Mouse (Mus musculus): ENCODE measurements around the gene Adora3. TPM values are rescaled to one million over a fixed set of nuclear protein-coding genes. Genes with fewer than 3 reads are reported as not detected.

Gene Adora3
- polyA plus RNA-seq, 1 experiment, result 0.45 TPM

DNA sequence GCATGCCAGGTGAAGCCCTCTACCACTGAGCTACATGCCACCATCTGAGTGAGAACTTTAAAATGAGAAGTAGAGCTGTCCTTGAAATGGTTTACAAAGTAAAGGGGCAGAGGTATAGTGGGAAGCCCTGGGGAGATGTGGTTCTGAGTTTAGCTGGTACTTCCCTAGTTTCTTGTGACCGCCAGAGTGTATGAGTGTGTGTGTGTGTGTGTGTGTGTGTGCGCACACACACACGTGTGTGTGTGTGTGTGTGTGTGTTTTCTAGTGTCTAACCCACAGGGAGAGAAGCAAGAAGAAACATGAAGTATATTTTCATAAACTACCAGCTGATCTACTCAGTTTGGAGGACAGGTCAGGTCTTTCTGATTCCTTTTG is 57.5 kb downstream of the Adora3 start:
- H3K27ac ChIP-seq (ENCODE audit: insufficient read depth, low read length), result no peak overlapping the region
- H3K9me3 ChIP-seq (replicated peaks; ENCODE audit: control insufficient read depth, insufficient read depth, low read length, poor library complexity, severe bottlenecking), result no peaks in the 10 kb centered on the region
- no peaks in the 10 kb centered on the region for H3K4me1 ChIP-seq (ENCODE audit: control insufficient read depth, insufficient read depth, low read length)
- no peak overlapping the region for H3K4me3 ChIP-seq (ENCODE audit: low read depth, low read length)
- H3K36me3 ChIP-seq (ENCODE audit: control insufficient read depth, insufficient read depth, low read length, poor library complexity, severe bottlenecking), result no peaks in the 10 kb centered on the region
- no peak for TF ChIP-seq POLR2A (IDR thresholded peaks at IDR 0.05; ENCODE audit: insufficient read depth, low read length)
- TF ChIP-seq CTCF (IDR thresholded peaks at IDR 0.05; ENCODE audit: low read depth, low read length), result no peak
- no peak for TF ChIP-seq EP300 (IDR thresholded peaks at IDR 0.05; ENCODE audit: insufficient read depth, low read depth, low read length)
- H3K27me3 ChIP-seq (ENCODE audit: control insufficient read depth, insufficient read depth, low read length, poor library complexity, severe bottlenecking), result no peaks in the 10 kb centered on the region
- H3K9ac ChIP-seq (ENCODE audit: low read depth, poor library complexity, severe bottlenecking), result no peak overlapping the region

- Histone ChIP-seq H3K9me3 (replicated peaks; ENCODE audit: control insufficient read depth, insufficient read depth, low read length, poor library complexity, severe bottlenecking) (no peaks in the 10 kb centered on the region), H3K27me3 (ENCODE audit: control insufficient read depth, insufficient read depth, low read length, poor library complexity, severe bottlenecking) (no peaks in the 10 kb centered on the region), H3K27ac (ENCODE audit: insufficient read depth, low read length) (no peak overlapping the region), H3K9ac (ENCODE audit: low read depth, poor library complexity, severe bottlenecking) (no peak overlapping the region), H3K36me3 (ENCODE audit: control insufficient read depth, insufficient read depth, low read length, poor library complexity, severe bottlenecking) (no peaks in the 10 kb centered on the region), H3K4me3 (ENCODE audit: low read depth, low read length) (no peak overlapping the region), H3K4me1 (ENCODE audit: control insufficient read depth, insufficient read depth, low read length) (no peaks in the 10 kb centered on the region)
- TF ChIP-seq POLR2A (IDR thresholded peaks at IDR 0.05; ENCODE audit: insufficient read depth, low read length), result no peak
- no peak for TF ChIP-seq EP300 (IDR thresholded peaks at IDR 0.05; ENCODE audit: insufficient read depth, low read depth, low read length)
- no peak for TF ChIP-seq CTCF (IDR thresholded peaks at IDR 0.05; ENCODE audit: low read depth, low read length)
These were observed 58.1 kb downstream of the Adora3 start for GRCm38 (mm10) chr3:105928781-105929180.

GRCm38 (mm10) chr3:105929821-105930220 is 59.2 kb downstream of the Adora3 start:
- H3K9me3 ChIP-seq (replicated peaks; ENCODE audit: control insufficient read depth, insufficient read depth, low read length, poor library complexity, severe bottlenecking), result no peaks in the 10 kb centered on the region
- H3K4me3 ChIP-seq (ENCODE audit: low read depth, low read length), result no peak overlapping the region
- no peak overlapping the region for H3K27ac ChIP-seq (ENCODE audit: insufficient read depth, low read length)
- no peak for TF ChIP-seq POLR2A (IDR thresholded peaks at IDR 0.05; ENCODE audit: insufficient read depth, low read length)
- TF ChIP-seq CTCF (IDR thresholded peaks at IDR 0.05; ENCODE audit: low read depth, low read length), result no peak
- no peak for TF ChIP-seq EP300 (IDR thresholded peaks at IDR 0.05; ENCODE audit: insufficient read depth, low read depth, low read length)
- no peaks in the 10 kb centered on the region for H3K36me3 ChIP-seq (ENCODE audit: control insufficient read depth, insufficient read depth, low read length, poor library complexity, severe bottlenecking)
- H3K9ac ChIP-seq (ENCODE audit: low read depth, poor library complexity, severe bottlenecking), result no peak overlapping the region
- no peaks in the 10 kb centered on the region for H3K27me3 ChIP-seq (ENCODE audit: control insufficient read depth, insufficient read depth, low read length, poor library complexity, severe bottlenecking)
- H3K4me1 ChIP-seq (ENCODE audit: control insufficient read depth, insufficient read depth, low read length), result no peaks in the 10 kb centered on the region

- H3K27me3 ChIP-seq (ENCODE audit: control insufficient read depth, insufficient read depth, low read length, poor library complexity, severe bottlenecking), result no peaks in the 10 kb centered on the region
- no peak overlapping the region for H3K9ac ChIP-seq (ENCODE audit: low read depth, poor library complexity, severe bottlenecking)
- no peak overlapping the region for H3K4me3 ChIP-seq (ENCODE audit: low read depth, low read length)
- no peaks in the 10 kb centered on the region for H3K36me3 ChIP-seq (ENCODE audit: control insufficient read depth, insufficient read depth, low read length, poor library complexity, severe bottlenecking)
- no peaks in the 10 kb centered on the region for H3K4me1 ChIP-seq (ENCODE audit: control insufficient read depth, insufficient read depth, low read length)
- no peaks in the 10 kb centered on the region for H3K9me3 ChIP-seq (replicated peaks; ENCODE audit: control insufficient read depth, insufficient read depth, low read length, poor library complexity, severe bottlenecking)
- TF ChIP-seq POLR2A (IDR thresholded peaks at IDR 0.05; ENCODE audit: insufficient read depth, low read length) (no peak), EP300 (IDR thresholded peaks at IDR 0.05; ENCODE audit: insufficient read depth, low read depth, low read length) (no peak), CTCF (IDR thresholded peaks at IDR 0.05; ENCODE audit: low read depth, low read length) (no peak)
- no peak overlapping the region for H3K27ac ChIP-seq (ENCODE audit: insufficient read depth, low read length)
These were observed 60.4 kb downstream of the Adora3 start for GRCm38 (mm10) chr3:105931095-105931494.

DNA sequence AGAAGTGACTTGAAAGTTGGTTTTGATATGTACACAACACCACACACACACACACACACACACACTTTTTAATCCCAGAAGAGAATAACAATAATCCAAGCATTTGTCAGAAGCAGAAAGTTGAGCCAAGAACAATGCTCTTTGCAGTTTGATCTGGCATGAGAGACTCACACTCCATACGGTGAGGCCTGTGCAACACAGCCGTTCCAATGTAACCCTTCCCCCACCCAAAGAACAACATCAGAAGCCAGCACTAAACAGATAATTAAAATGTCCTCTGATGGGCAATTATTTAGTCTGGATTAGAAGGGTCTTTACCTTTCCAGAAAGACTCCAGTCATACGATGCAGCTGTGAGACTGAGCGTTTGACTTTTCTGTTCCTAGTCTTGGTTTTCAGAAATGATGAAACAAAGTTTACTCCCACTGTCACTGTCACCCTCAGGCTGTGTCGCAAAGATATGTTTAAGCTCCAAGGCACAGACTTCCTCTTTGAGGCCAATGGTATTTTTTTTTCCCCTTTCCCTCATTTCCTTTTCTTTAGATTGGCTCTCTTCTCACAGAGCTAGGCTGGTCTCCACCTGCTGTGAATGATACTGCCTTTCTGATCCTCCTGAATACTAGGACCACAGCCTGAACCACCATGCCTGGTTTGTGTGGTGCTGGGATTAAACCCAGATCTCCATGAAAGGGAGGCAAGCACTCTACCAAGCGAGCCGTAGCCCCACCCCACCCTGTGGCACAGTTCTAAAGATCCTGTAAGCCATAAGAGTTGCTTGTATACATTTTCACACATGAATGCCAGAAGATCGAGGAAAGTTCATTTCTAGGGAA is 61.8 kb downstream of the Adora3 start, which contains the start of gene I830077J02Rik:
TSS of gene I830077J02Rik (minus strand) at position 425 of the 832 bp plus-strand sequence.
- Histone ChIP-seq H3K9me3 (replicated peaks; ENCODE audit: control insufficient read depth, insufficient read depth, low read length, poor library complexity, severe bottlenecking) (no peaks in the 10 kb centered on the region), H3K27me3 (ENCODE audit: control insufficient read depth, insufficient read depth, low read length, poor library complexity, severe bottlenecking) (no peaks in the 10 kb centered on the region), H3K4me1 (ENCODE audit: control insufficient read depth, insufficient read depth, low read length) (no peaks in the 10 kb centered on the region), H3K36me3 (ENCODE audit: control insufficient read depth, insufficient read depth, low read length, poor library complexity, severe bottlenecking) (no peaks in the 10 kb centered on the region), H3K9ac (ENCODE audit: low read depth, poor library complexity, severe bottlenecking) (no peak within 1 kb of the TSS), H3K4me3 (ENCODE audit: low read depth, low read length) (no peak within 1 kb of the TSS), H3K27ac (ENCODE audit: insufficient read depth, low read length) (no peak within 1 kb of the TSS)
- TF ChIP-seq CTCF (IDR thresholded peaks at IDR 0.05; ENCODE audit: low read depth, low read length) (no peak), EP300 (IDR thresholded peaks at IDR 0.05; ENCODE audit: insufficient read depth, low read depth, low read length) (no peak), POLR2A (IDR thresholded peaks at IDR 0.05; ENCODE audit: insufficient read depth, low read length) (no peak)

- Histone ChIP-seq H3K36me3 (ENCODE audit: control insufficient read depth, insufficient read depth, low read length, poor library complexity, severe bottlenecking) (no peaks in the 10 kb centered on the region), H3K27me3 (ENCODE audit: control insufficient read depth, insufficient read depth, low read length, poor library complexity, severe bottlenecking) (no peaks in the 10 kb centered on the region), H3K9me3 (replicated peaks; ENCODE audit: control insufficient read depth, insufficient read depth, low read length, poor library complexity, severe bottlenecking) (no peaks in the 10 kb centered on the region), H3K27ac (ENCODE audit: insufficient read depth, low read length) (no peak overlapping the region), H3K9ac (ENCODE audit: low read depth, poor library complexity, severe bottlenecking) (no peak overlapping the region), H3K4me3 (ENCODE audit: low read depth, low read length) (no peak overlapping the region), H3K4me1 (ENCODE audit: control insufficient read depth, insufficient read depth, low read length) (no peaks in the 10 kb centered on the region)
- TF ChIP-seq CTCF (IDR thresholded peaks at IDR 0.05; ENCODE audit: low read depth, low read length), result no peak
These were observed 63.3 kb downstream of the Adora3 start for GRCm38 (mm10) chr3:105933926-105934325.

All from ES-Bruce4 (cell line).